Mouse (Mus musculus) limb, embryonic 15.5 days (tissue): ENCODE measurements around the gene Mitd1. TPM values are rescaled to one million over a fixed set of nuclear protein-coding genes. Genes with fewer than 3 reads are reported as not detected.
A peak's percentile ranks its signal among the peaks of the same experiment; 100 is the strongest.

Experiments
- ATAC-seq: fragments of 200-750 bp; cut with Nextera tagmentation; 2 replicates; pipeline ENCODE4 v1.8.0; 2017; ENCODE audit warnings: low read depth, moderate TSS enrichment; ENCODE audit not compliant: insufficient number of reproducible peaks, low FRiP score, low TSS enrichment
- H3K27ac ChIP-seq: fragments of 300-500 bp; sonication (generic); 2 replicates; pipeline ENCODE4 v1.5.1; 2015; ENCODE audit warnings: moderate library complexity, mild to moderate bottlenecking, inconsistent platforms
- H3K27me3 ChIP-seq: fragments of 300-500 bp; sonication (generic); 2 replicates; pipeline ENCODE4 v1.6.1; 2015; ENCODE audit warnings: inconsistent platforms
- H3K36me3 ChIP-seq: fragments of 300-500 bp; sonication (generic); 2 replicates; pipeline ENCODE4 v1.6.1; 2015; ENCODE audit warnings: inconsistent platforms
- H3K4me1 ChIP-seq: fragments of 300-500 bp; sonication (generic); 2 replicates; pipeline ENCODE4 v1.6.1; 2015; ENCODE audit warnings: inconsistent platforms
- H3K4me2 ChIP-seq: fragments of 300-500 bp; sonication (generic); 2 replicates; pipeline ENCODE4 v1.6.1; 2015; ENCODE audit warnings: mild to moderate bottlenecking, inconsistent platforms
- H3K4me3 ChIP-seq: fragments of 300-500 bp; sonication (generic); 2 replicates; pipeline ENCODE4 v1.5.1; 2015; ENCODE audit warnings: mild to moderate bottlenecking, inconsistent platforms
- H3K9ac ChIP-seq: fragments of 300-500 bp; sonication (generic); 2 replicates; pipeline ENCODE4 v1.6.1; 2015; ENCODE audit warnings: inconsistent platforms
- H3K9me3 ChIP-seq: fragments of 300-500 bp; sonication (generic); 2 replicates; pipeline ENCODE4 v1.6.1; 2016; ENCODE audit warnings: inconsistent platforms
- WGBS: fragments of 180-500 bp; shearing (Covaris S2); methylation state at CpG from one replicate; pipeline ENCODE4 v1.1.7; 2015; 5-methylcytosine and 5-hydroxymethylcytosine counted together
- polyA plus RNA-seq: library from polyadenylated mRNA; unstranded; fragments of >200 nt; fragmentation: Nextera tagmentation; extraction: Ambion mirVana; gene quantifications from 2 replicates; pipeline ENCODE4 v1.2.1, GENCODE M21; 2015

Gene Mitd1
- polyA plus RNA-seq, 1 experiment from 2014 or later = 25.0 TPM

- H3K36me3 ChIP-seq = peaks cover 30% of the 10 kb centered on the region
Observed at GRCm38 (mm10) chr1:37891400-37891799, 1.2 kb upstream of the Mitd1 start.

GRCm38 (mm10) chr1:37889206-37889605 is 1.0 kb downstream of the Mitd1 start:
- Histone ChIP-seq H3K4me2 (peak overlapping the region; percentile 69), H3K9me3 (no peaks in the 10 kb centered on the region), H3K27ac (no peak overlapping the region), H3K27me3 (no peaks in the 10 kb centered on the region), H3K36me3 (peaks cover 19% of the 10 kb centered on the region), H3K4me3 (peak overlapping the region; percentile 71), H3K9ac (0 out of 2 replicates have a peak overlapping the region, but pooled peaks have one; percentile 58), H3K4me1 (peaks cover 15% of the 10 kb centered on the region)
- ATAC-seq = no peak
- WGBS = 78% methylated on average over 7 of the region's 7 CpGs

More at GRCm38 (mm10) chr1:37891400-37891799, 1.2 kb upstream of the Mitd1 start:
- no peak for ATAC-seq
- Histone ChIP-seq H3K9me3 (no peaks in the 10 kb centered on the region), H3K27ac (no peak overlapping the region), H3K4me3 (peak overlapping the region; percentile 71), H3K9ac (no peak overlapping the region), H3K4me1 (peaks cover 15% of the 10 kb centered on the region), H3K27me3 (no peaks in the 10 kb centered on the region), H3K4me2 (peak overlapping the region; percentile 69)
- 58% methylated on average over 3 of the region's 3 CpGs for WGBS

DNA sequence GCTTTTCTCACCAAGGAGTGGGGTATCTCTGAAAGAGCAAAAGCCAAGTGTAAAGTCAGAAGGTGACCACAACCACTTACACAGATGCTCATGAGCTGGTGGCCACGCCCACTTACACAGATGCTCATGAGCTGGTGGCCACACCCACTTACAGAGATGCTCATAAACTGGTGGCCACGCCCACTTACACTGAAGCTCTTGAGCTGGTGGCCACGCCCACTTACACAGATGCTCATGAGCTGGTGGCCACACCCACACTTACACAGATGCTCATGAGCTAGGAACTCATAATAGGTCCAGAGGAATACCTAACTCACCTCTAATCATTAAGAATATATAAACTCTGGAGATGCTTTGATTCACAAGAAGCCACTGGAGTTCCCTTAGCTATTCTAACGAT is 5.8 kb downstream of the Mitd1 start:
- peaks cover 5% of the 10 kb centered on the region for H3K4me1 ChIP-seq
- no peak overlapping the region for H3K27ac ChIP-seq
- H3K36me3 ChIP-seq = peaks cover 48% of the 10 kb centered on the region
- no peak overlapping the region for H3K4me3 ChIP-seq
- H3K9ac ChIP-seq = no peak overlapping the region
- no peaks in the 10 kb centered on the region for H3K9me3 ChIP-seq
- H3K27me3 ChIP-seq = no peaks in the 10 kb centered on the region
- no peak for ATAC-seq
- no peak overlapping the region for H3K4me2 ChIP-seq
- 80% methylated on average over 4 of the region's 4 CpGs for whole genome bisulfite sequencing

DNA sequence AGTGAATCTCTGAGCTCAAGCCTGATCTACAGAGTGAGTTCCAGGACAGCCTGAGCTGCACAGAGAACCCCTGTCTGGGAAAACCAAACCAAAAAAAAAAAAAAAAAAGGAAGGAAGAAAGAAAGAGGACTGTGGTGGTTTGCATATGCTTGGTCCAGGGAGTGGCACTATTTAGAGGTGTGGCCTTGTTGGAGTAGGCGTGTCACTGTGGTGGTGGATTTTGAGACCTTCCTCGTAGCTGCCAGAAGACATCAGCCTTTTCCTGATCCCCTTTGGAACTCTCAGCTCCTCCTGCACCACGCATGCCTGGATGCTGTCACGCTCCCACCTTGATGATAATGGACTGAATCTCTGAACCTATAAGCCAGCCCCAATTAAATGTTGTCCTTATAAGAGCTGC is 6.8 kb downstream of the Mitd1 start:
- WGBS = 93% methylated on average over 4 of the region's 4 CpGs
- Histone ChIP-seq H3K36me3 (peaks cover 58% of the 10 kb centered on the region), H3K4me3 (no peak overlapping the region), H3K27me3 (no peaks in the 10 kb centered on the region), H3K4me2 (no peak overlapping the region), H3K9ac (no peak overlapping the region), H3K4me1 (no peaks in the 10 kb centered on the region), H3K27ac (no peak overlapping the region), H3K9me3 (no peaks in the 10 kb centered on the region)
- ATAC-seq = no peak

- Histone ChIP-seq H3K9me3 (no peaks in the 10 kb centered on the region), H3K4me1 (no peaks in the 10 kb centered on the region), H3K36me3 (peaks cover 71% of the 10 kb centered on the region), H3K4me2 (no peak overlapping the region), H3K27me3 (no peaks in the 10 kb centered on the region), H3K9ac (no peak overlapping the region), H3K27ac (no peak overlapping the region), H3K4me3 (no peak overlapping the region)
- ATAC-seq = no peak
- 92% methylated on average over 13 of the region's 13 CpGs for WGBS
Observed at GRCm38 (mm10) chr1:37877736-37878460, 12.3 kb downstream of the Mitd1 start.

GRCm38 (mm10) chr1:37873157-37873556 is 17.1 kb downstream of the Mitd1 start:
- no peak overlapping the region for H3K9ac ChIP-seq
- peak overlapping the region; percentile 64 for H3K4me2 ChIP-seq
- 0 out of 2 replicates have a peak overlapping the region, but pooled peaks have one; percentile 81 for H3K27ac ChIP-seq
- peaks cover 35% of the 10 kb centered on the region for H3K36me3 ChIP-seq
- no peaks in the 10 kb centered on the region for H3K27me3 ChIP-seq
- 88% methylated on average over 4 of the region's 4 CpGs for WGBS
- ATAC-seq = no peak
- H3K9me3 ChIP-seq = no peaks in the 10 kb centered on the region
- H3K4me3 ChIP-seq = peak overlapping the region; percentile 60; the same call in 1 of the 2 replicates
- peaks cover 9% of the 10 kb centered on the region for H3K4me1 ChIP-seq

DNA sequence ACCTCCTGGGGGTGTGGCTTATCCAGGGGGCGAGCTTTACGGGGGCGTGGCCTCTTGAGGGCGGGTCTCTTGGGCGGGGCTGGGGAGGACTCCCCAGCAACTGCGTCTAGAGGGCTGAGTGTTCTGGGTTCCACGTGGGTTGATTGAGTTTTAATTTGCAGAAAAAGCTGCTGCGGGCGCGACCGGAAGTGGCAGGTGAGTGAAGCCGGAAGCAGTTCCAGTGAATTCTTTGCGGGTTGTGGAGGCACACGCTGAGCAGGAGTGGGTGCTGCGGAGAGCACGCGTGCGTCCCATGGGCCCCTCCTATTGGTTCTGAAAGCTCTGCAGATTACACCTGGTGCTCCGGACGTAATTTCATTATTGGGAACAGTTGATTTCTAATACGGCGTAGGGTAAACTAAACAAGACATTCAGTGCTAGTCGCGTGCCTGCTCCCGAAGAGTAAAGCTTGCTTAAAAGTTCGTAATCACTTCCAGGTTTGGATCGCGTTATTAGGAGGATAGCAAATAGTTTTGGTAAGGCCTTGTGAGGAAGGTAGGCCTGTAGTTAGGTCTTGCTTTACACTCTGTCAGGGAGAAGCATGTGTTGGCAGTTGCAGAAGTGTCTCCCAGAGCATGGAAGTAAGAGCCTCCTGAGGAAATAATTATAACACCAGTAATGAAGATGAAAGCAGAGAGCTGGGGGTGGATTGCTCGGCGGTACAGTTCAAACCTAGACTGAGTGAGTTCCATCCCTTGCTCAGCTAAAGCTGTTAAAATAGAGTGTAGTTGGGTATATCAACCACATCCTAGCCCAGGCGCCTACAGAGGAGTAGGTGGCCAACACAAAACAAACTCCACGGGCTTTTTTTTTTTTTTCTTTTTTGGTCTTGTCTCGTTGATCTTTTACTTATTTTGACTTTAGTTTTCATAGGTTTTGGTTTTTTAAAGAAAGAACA is 17.8 kb downstream of the Mitd1 start:
- peak; percentile 91 for ATAC-seq
- 6% methylated on average over 33 of the region's 33 CpGs for WGBS

GRCm38 (mm10) chr1:37871704-37872103 is 18.5 kb downstream of the Mitd1 start, which contains the start of gene Lipt1:
Lipt1 (plus strand) TSS chr1:37871738.
- H3K4me1 ChIP-seq = peaks cover 9% of the 10 kb centered on the region
- peak within 1 kb of the TSS; percentile 60 for H3K4me3 ChIP-seq
- H3K9ac ChIP-seq = peak within 1 kb of the TSS; percentile 29
- peak within 1 kb of the TSS; percentile 64 for H3K4me2 ChIP-seq
- no peak for ATAC-seq
- WGBS = 7% methylated on average over 7 of the region's 7 CpGs
- H3K27me3 ChIP-seq = no peaks in the 10 kb centered on the region
- peak within 1 kb of the TSS; percentile 81 for H3K27ac ChIP-seq
- peaks cover 21% of the 10 kb centered on the region for H3K36me3 ChIP-seq
- H3K9me3 ChIP-seq = no peaks in the 10 kb centered on the region

More for the DNA sequence above, 17.8 kb downstream of the Mitd1 start:
- H3K4me3 ChIP-seq = peak overlapping the region; percentile 60
- no peaks in the 10 kb centered on the region for H3K27me3 ChIP-seq
- peaks cover 9% of the 10 kb centered on the region for H3K4me1 ChIP-seq
- H3K9ac ChIP-seq = peak overlapping the region; percentile 29
- peaks cover 28% of the 10 kb centered on the region for H3K36me3 ChIP-seq
- peak overlapping the region; percentile 64 for H3K4me2 ChIP-seq
- no peaks in the 10 kb centered on the region for H3K9me3 ChIP-seq
- peak overlapping the region; percentile 81 for H3K27ac ChIP-seq

- H3K9me3 ChIP-seq = no peaks in the 10 kb centered on the region
- H3K27ac ChIP-seq = no peak overlapping the region
- no peak for ATAC-seq
- H3K4me2 ChIP-seq = no peak overlapping the region
- H3K36me3 ChIP-seq = no peaks in the 10 kb centered on the region
- peaks cover 13% of the 10 kb centered on the region for H3K4me1 ChIP-seq
- 54% methylated on average over 2 of the region's 2 CpGs for WGBS
- no peaks in the 10 kb centered on the region for H3K27me3 ChIP-seq
- no peak overlapping the region for H3K9ac ChIP-seq
- no peak overlapping the region for H3K4me3 ChIP-seq
Observed at GRCm38 (mm10) chr1:37869362-37869761, 20.8 kb downstream of the Mitd1 start.

DNA sequence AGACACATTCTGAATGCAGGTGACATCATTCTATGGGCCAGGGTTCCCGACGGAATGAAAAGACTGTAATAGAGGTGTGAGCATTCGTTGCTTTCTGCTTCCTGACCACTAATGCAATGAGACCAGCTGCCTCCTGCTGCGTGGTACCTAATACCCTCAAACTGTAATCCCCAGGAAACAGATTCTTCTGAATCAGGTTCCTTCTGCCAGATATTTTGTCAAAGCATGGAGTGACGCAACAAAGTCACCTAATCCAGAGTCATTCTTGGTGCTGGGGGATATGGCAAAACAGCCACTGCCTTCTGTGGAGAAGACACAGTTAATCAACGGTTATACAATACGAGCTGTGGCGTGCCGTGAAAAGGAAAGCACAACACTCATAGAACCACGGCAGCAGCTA is 21.6 kb downstream of the Mitd1 start:
- 54% methylated on average over 10 of the region's 10 CpGs for WGBS
- Histone ChIP-seq H3K9me3 (no peaks in the 10 kb centered on the region), H3K4me1 (peaks cover 13% of the 10 kb centered on the region), H3K27me3 (no peaks in the 10 kb centered on the region), H3K27ac (no peak overlapping the region), H3K4me2 (no peak overlapping the region), H3K9ac (no peak overlapping the region), H3K36me3 (no peaks in the 10 kb centered on the region), H3K4me3 (no peak overlapping the region)
- no peak for ATAC-seq

DNA sequence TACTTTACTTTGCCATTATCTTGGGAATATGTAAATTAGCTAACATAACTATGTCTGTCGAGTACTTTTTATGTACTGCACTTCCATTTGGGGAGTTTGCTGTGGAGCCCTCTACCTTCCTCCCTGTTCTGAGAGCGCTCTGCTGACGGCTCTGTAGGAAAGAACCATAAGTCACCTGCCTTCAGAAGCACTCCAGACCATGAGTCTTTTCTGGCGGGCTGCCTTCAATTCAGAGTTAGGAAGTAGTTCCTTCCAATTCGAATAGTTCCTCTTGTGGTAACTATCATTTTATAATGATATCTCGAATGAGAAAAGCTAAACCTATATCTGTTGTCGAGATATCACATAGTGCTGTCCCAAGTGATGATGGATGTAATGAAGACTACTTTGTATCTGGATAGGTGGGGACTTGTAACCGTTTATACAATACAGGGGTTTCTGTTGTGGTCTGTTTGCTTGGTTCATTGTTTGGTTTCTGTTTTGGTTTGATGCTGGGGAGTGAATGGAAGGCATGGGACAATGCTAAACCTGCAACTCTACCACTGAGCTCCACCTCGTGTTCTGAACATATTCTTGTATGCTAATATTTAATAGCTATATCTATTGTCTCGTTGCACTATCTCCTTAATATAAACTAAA is 22.4 kb downstream of the Mitd1 start:
- H3K9me3 ChIP-seq = no peaks in the 10 kb centered on the region
- no peak overlapping the region for H3K4me2 ChIP-seq
- no peaks in the 10 kb centered on the region for H3K36me3 ChIP-seq
- no peaks in the 10 kb centered on the region for H3K27me3 ChIP-seq
- WGBS = 64% methylated on average over 10 of the region's 10 CpGs
- H3K4me1 ChIP-seq = peaks cover 13% of the 10 kb centered on the region
- H3K9ac ChIP-seq = no peak overlapping the region
- ATAC-seq = no peak
- H3K27ac ChIP-seq = no peak overlapping the region
- no peak overlapping the region for H3K4me3 ChIP-seq
